In genomic region chr4:49023221-49023620, GRCm38 (mm10) we compare ENCODE assay signal across 21 mouse cellular contexts. TPM values are rescaled to one million over a fixed set of nuclear protein-coding genes. Genes with fewer than 3 reads are reported as not detected.
A peak's percentile ranks its signal among the peaks of the same experiment; 100 is the strongest.
DNase-seq lines count a peak whose midpoint lies in the region; TF ChIP-seq lines count a peak whose summit lies in the region.
"Had no signal": no experiment of that assay in that cellular context is flagged by ENCODE, and none has a peak within 500 bp of the region (broad histone marks: within the 10 kb centered on the region; RNA-seq: fewer than 3 reads in every experiment).

No protein-coding gene starts in this region.

- H3K27ac ChIP-seq in layer of hippocampus, adult 2 months: no peak overlapping the region
- H3K27ac ChIP-seq: embryonic facial prominence, embryonic 10.5 days; embryonic facial prominence, embryonic 12.5 days; forebrain, embryonic 15.5 days had no signal

- peak; percentile 11 for DNase-seq in layer of hippocampus, adult 11-12 months (ENCODE audit: low spot score)
- no peak for DNase-seq in layer of hippocampus, postnatal 36 days
- DNase-seq in layer of hippocampus, adult 2 months (ENCODE audit: low spot score in 2 of 2): peak; percentile 29 to 50
- DNase-seq in layer of hippocampus, postnatal 10 days (ENCODE audit: low spot score in 2 of 2): no peak
- peak; percentile 19 for DNase-seq in brain, embryonic 14.5 days (ENCODE audit: low read depth)
- DNase-seq in layer of hippocampus, adult 9-11 months: peak; percentile 24
- no peak for DNase-seq in thymus, postnatal 36 days
- no peak for DNase-seq in frontal cortex, postnatal 25 days (ENCODE audit: low spot score in 2 of 2)
- DNase-seq: adrenal gland, adult 2 months; adrenal gland, postnatal 10 days; adrenal gland, postnatal 25 days; cerebellum, adult 11-12 months; cerebellum, adult 2 months; cerebellum, adult 9-10 months; cerebellum, postnatal 25 days; forebrain, postnatal 0 days had no signal

- no peak for TF ChIP-seq CTCF in layer of hippocampus, adult 2 months (conservative IDR thresholded peaks at IDR 0.05)
- no peak for TF ChIP-seq CTCF in brain, embryonic 14.5 days (IDR thresholded peaks at IDR 0.05; ENCODE audit: borderline replicate concordance, extremely low read depth, insufficient read depth, insufficient read length)

- no peak for TF ChIP-seq POLR2A in brain, embryonic 14.5 days (IDR thresholded peaks at IDR 0.05; ENCODE audit: borderline replicate concordance, extremely low read depth, insufficient read depth, insufficient read length, poor library complexity, severe bottlenecking)

- no peak overlapping the region for H3K4me3 ChIP-seq in layer of hippocampus, adult 2 months
- H3K4me3 ChIP-seq: embryonic facial prominence, embryonic 10.5 days; embryonic facial prominence, embryonic 12.5 days; forebrain, embryonic 15.5 days had no signal

RNA-seq across cellular contexts. Expression of gene Plppr1, which starts 35.9 kb away (rescaled TPM):
- 1 to 10 TPM; 8.5 to 8.6 TPM for total RNA-seq in layer of hippocampus, postnatal 36 days (2021)
- 1 to 10 TPM; 8.7 TPM for total RNA-seq in layer of hippocampus, adult 2 months (2021)
- 10 to 100 TPM; 36.6 to 38.4 TPM for total RNA-seq in layer of hippocampus, postnatal 10 days (2021)
- 22.5 and 33.5 TPM in 2 replicates for polyA plus RNA-seq in brain, embryonic 14.5 days (2012; rRNA removed)
- total RNA-seq: adrenal gland, adult 2 months; MEL had no signal
- polyA plus RNA-seq: adrenal gland, adult 2 months; C2C12 had no signal

Comparison
In these comparisons a context has a peak if more than half of its experiments do, and no peak if none do; other contexts are left out.
1. DNase-seq: peak in layer of hippocampus, adult 11-12 months (single experiment), layer of hippocampus, adult 2 months (2 of 2), brain, embryonic 14.5 days (single experiment) and layer of hippocampus, adult 9-11 months (single experiment); none in layer of hippocampus, postnatal 36 days (0 of 2), layer of hippocampus, postnatal 10 days (0 of 2), thymus, postnatal 36 days (0 of 2) and frontal cortex, postnatal 25 days (0 of 2).